Mouse (Mus musculus): ENCODE measurements around the gene Cerk. TPM values are rescaled to one million over a fixed set of nuclear protein-coding genes. Genes with fewer than 3 reads are reported as not detected.
"Not testable (repeated sequence)": the region's sequence is repeated elsewhere in the genome, so short reads cannot be mapped to it uniquely, and the experiment has no call there.

Gene Cerk
- polyA plus RNA-seq, 1 experiment, result 42.5 TPM

DNA sequence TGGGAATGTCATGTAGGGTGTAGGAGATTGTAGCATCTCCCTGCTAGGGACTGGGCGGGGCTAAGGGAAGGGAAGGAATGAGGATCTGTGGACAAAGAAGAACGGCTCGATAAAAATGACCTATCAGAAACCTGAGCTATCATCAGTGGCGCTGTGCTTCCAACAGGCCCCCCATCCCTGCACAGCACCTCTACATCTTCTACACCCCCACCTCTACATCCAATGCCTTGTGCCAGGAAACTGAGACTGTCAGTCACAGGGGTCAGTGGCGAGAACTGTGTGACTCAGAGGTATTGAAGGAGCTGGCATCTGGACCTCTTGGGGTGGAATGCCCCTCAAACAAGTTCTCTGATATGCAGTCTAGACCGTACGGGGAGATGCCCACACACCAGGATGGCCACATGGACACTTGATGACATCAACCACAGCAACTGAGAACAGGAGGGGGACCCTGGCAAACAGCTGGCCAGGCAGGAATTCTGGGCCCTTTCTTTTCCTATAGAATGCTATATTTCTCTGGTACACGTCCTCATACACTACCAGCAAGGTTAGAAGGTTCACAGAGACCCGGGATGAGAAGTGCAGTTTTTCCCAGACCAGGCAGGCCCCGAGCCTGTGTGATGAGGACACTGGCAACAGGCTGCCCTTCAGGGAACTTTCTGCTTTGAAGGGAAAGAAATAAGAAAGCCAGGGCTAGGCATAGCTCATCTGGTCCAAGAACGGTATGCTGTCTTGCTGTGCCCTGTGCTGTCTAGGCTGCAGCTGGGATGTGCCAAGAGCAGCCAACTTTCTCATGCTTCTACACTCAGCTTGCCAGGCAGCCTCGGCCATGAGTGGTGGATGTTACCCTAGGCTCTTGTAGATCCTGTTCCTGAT lies 16.8 kb downstream of the Cerk start:
- no peak overlapping the region for H3K4me3 ChIP-seq (replicated peaks; ENCODE audit: control insufficient read depth, low read depth, low read length)
- H3K4me1 ChIP-seq (ENCODE audit: control insufficient read depth, insufficient read depth, low read length), result peaks cover 5% of the 10 kb centered on the region; the same call in 1 of the 2 replicates
- 64% methylated on average over 12 of the region's 12 CpGs for WGBS

DNA sequence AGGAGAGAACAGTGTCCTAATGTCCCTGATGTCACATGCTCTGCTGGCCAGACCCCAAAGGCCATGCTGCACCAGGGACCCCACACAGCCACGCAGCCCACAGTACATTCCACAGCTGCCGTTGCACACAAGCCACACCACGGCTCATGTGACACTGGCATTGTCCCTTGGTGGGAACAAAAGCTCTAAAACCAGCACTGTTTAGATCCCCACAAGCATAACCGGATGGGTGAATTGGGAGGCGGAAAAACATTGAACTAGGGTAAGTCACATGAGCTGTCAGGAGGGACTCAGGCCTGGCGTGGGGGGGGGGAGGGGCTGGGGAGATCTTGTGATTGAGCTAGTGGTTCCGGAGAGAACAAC lies 17.5 kb downstream of the Cerk start:
- no peak overlapping the region for H3K4me3 ChIP-seq (replicated peaks; ENCODE audit: control insufficient read depth, low read depth, low read length)
- H3K4me1 ChIP-seq (ENCODE audit: control insufficient read depth, insufficient read depth, low read length), result peaks cover 5% of the 10 kb centered on the region; the same call in 1 of the 2 replicates
- 20% methylated on average over 7 of the region's 7 CpGs for WGBS
- TF ChIP-seq CTCF (IDR thresholded peaks at IDR 0.05; ENCODE audit: control insufficient read depth, insufficient read depth, low read length) (no peak), POLR2A (IDR thresholded peaks at IDR 0.05; ENCODE audit: borderline replicate concordance, control insufficient read depth, low read depth, low read length) (no peak)
- H3K27ac ChIP-seq (ENCODE audit: control insufficient read depth, insufficient read depth, low read depth, low read length, poor library complexity), result no peak overlapping the region

More for the DNA sequence above, 16.8 kb downstream of the Cerk start:
- H3K27ac ChIP-seq (ENCODE audit: control insufficient read depth, insufficient read depth, low read depth, low read length, poor library complexity), result no peak overlapping the region
- TF ChIP-seq POLR2A (IDR thresholded peaks at IDR 0.05; ENCODE audit: borderline replicate concordance, control insufficient read depth, low read depth, low read length) (no peak), CTCF (IDR thresholded peaks at IDR 0.05; ENCODE audit: control insufficient read depth, insufficient read depth, low read length) (no peak)

GRCm38 (mm10) chr15:86167787-86168504 lies 18.0 kb downstream of the Cerk start:
- Histone ChIP-seq H3K27ac (ENCODE audit: control insufficient read depth, insufficient read depth, low read depth, low read length, poor library complexity) (no peak overlapping the region), H3K4me1 (ENCODE audit: control insufficient read depth, insufficient read depth, low read length) (peaks cover 5% of the 10 kb centered on the region; the same call in 1 of the 2 replicates), H3K4me3 (replicated peaks; ENCODE audit: control insufficient read depth, low read depth, low read length) (no peak overlapping the region)
- 46% methylated on average over 10 of the region's 10 CpGs for WGBS
- TF ChIP-seq POLR2A (IDR thresholded peaks at IDR 0.05; ENCODE audit: borderline replicate concordance, control insufficient read depth, low read depth, low read length), result no peak
- peak; percentile 22; the same call in 1 of the 2 replicates for TF ChIP-seq CTCF (IDR thresholded peaks at IDR 0.05; ENCODE audit: control insufficient read depth, insufficient read depth, low read length)

GRCm38 (mm10) chr15:86167032-86167655 lies 18.8 kb downstream of the Cerk start:
- TF ChIP-seq POLR2A (IDR thresholded peaks at IDR 0.05; ENCODE audit: borderline replicate concordance, control insufficient read depth, low read depth, low read length) (no peak), CTCF (IDR thresholded peaks at IDR 0.05; ENCODE audit: control insufficient read depth, insufficient read depth, low read length) (no peak)
- 84% methylated on average over 7 of the region's 7 CpGs for WGBS
- Histone ChIP-seq H3K4me3 (replicated peaks; ENCODE audit: control insufficient read depth, low read depth, low read length) (no peak overlapping the region), H3K4me1 (ENCODE audit: control insufficient read depth, insufficient read depth, low read length) (peaks cover 5% of the 10 kb centered on the region; the same call in 1 of the 2 replicates), H3K27ac (ENCODE audit: control insufficient read depth, insufficient read depth, low read depth, low read length, poor library complexity) (no peak overlapping the region)

GRCm38 (mm10) chr15:86165811-86166590 lies 19.9 kb downstream of the Cerk start:
- 83% methylated on average over 24 of the region's 24 CpGs for WGBS
- no peak for TF ChIP-seq CTCF (IDR thresholded peaks at IDR 0.05; ENCODE audit: control insufficient read depth, insufficient read depth, low read length)
- no peak for TF ChIP-seq POLR2A (IDR thresholded peaks at IDR 0.05; ENCODE audit: borderline replicate concordance, control insufficient read depth, low read depth, low read length)
- Histone ChIP-seq H3K4me3 (replicated peaks; ENCODE audit: control insufficient read depth, low read depth, low read length) (no peak overlapping the region), H3K27ac (ENCODE audit: control insufficient read depth, insufficient read depth, low read depth, low read length, poor library complexity) (no peak overlapping the region), H3K4me1 (ENCODE audit: control insufficient read depth, insufficient read depth, low read length) (peaks cover 4% of the 10 kb centered on the region; the same call in 1 of the 2 replicates)

DNA sequence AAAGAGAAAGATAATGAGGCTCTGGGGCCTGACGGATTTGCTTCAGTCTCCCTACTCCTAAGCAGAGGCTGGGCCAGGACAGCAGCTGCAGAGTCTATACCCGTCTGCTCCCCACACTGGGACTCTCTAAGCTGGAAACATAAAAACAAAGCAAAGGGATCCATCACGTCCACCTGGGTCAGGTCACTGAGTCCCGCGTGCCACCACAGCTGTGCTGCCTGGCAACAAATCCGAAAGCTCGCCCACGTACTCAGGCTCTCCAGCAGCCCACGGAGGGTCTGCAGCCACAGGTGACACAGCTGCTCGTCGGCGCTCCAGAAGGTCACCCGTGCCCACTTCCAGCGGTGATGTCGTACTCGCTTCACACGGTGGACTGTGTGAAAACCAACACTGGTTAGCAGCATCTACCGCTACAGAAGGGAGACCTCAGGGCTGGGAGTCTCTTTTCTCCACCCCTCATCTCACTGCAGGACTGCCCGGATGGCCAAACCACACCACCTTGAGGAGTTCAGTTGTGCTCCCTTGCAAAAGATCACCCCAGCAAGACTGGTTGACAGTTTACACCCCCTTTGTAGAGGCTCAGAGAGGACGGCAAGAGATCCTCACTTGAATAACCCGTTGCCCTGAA lies 21.1 kb downstream of the Cerk start:
- peaks cover 3% of the 10 kb centered on the region; the same call in 1 of the 2 replicates for H3K4me1 ChIP-seq (ENCODE audit: control insufficient read depth, insufficient read depth, low read length)
- 89% methylated on average over 21 of the region's 21 CpGs for WGBS
- no peak overlapping the region for H3K4me3 ChIP-seq (replicated peaks; ENCODE audit: control insufficient read depth, low read depth, low read length)
- TF ChIP-seq POLR2A (IDR thresholded peaks at IDR 0.05; ENCODE audit: borderline replicate concordance, control insufficient read depth, low read depth, low read length), result no peak
- TF ChIP-seq CTCF (IDR thresholded peaks at IDR 0.05; ENCODE audit: control insufficient read depth, insufficient read depth, low read length), result no peak
- no peak overlapping the region for H3K27ac ChIP-seq (ENCODE audit: control insufficient read depth, insufficient read depth, low read depth, low read length, poor library complexity)

- TF ChIP-seq CTCF (IDR thresholded peaks at IDR 0.05; ENCODE audit: control insufficient read depth, insufficient read depth, low read length), result peak; percentile 32; the same call in 1 of the 2 replicates
- 95% methylated on average over 3 of the region's 3 CpGs for WGBS
- H3K4me1 ChIP-seq (ENCODE audit: control insufficient read depth, insufficient read depth, low read length); H3K4me3 ChIP-seq (replicated peaks; ENCODE audit: control insufficient read depth, low read depth, low read length); H3K27ac ChIP-seq (ENCODE audit: control insufficient read depth, insufficient read depth, low read depth, low read length, poor library complexity): not testable (repeated sequence)
Observed at GRCm38 (mm10) chr15:86161800-86162199, 24.1 kb downstream of the Cerk start.

Data from bone marrow, adult 2 months (tissue).